Mouse (Mus musculus) spleen, adult 2 months (tissue): ENCODE results near the gene Dennd5a. TPM values are rescaled to one million over a fixed set of nuclear protein-coding genes. Genes with fewer than 3 reads are reported as not detected.

Experiments
- DNase-seq, 2 experiments: peaks; one replicate each; pipeline versions ENCODE4 v3.0.0 to v3.0.0-alpha.2; 2012 to 2021; ENCODE audit warnings: low spot score in 2 of 2, low read depth in 1 of 2
- H3K27ac ChIP-seq: fragments of 200-500 bp; 2 replicates; pipeline ENCODE4 v1.5.1; 2012; ENCODE audit warnings: low read length, inconsistent platforms; ENCODE audit not compliant: insufficient read depth
- H3K27me3 ChIP-seq: fragments of 200-500 bp; 2 replicates; pipeline ENCODE4 v1.6.1; 2012; ENCODE audit warnings: mild to moderate bottlenecking, moderate library complexity, low read length, inconsistent platforms; ENCODE audit not compliant: control insufficient read depth, insufficient read depth
- H3K36me3 ChIP-seq: fragments of 200-500 bp; 2 replicates; pipeline ENCODE4 v1.6.1; 2012; ENCODE audit warnings: mild to moderate bottlenecking, low read length, inconsistent platforms; ENCODE audit not compliant: control insufficient read depth, insufficient read depth
- H3K4me1 ChIP-seq: fragments of 200-500 bp; 2 replicates; pipeline ENCODE4 v1.6.1; 2011; ENCODE audit warnings: inconsistent platforms; ENCODE audit not compliant: control insufficient read depth, insufficient read depth, insufficient read length
- H3K4me3 ChIP-seq: fragments of 200-500 bp; 2 replicates; pipeline ENCODE4 v1.5.1; 2011; ENCODE audit warnings: mild to moderate bottlenecking, inconsistent platforms; ENCODE audit not compliant: insufficient read depth, insufficient read length; ENCODE audit errors: extremely low read depth
- CTCF ChIP-seq: fragments of 200-500 bp; IDR thresholded peaks from 2 replicates; pipeline ENCODE4 v1.5.1; 2011; ENCODE audit warnings: mild to moderate bottlenecking, inconsistent platforms; ENCODE audit not compliant: insufficient read depth, insufficient read length, insufficient replicate concordance; ENCODE audit errors: extremely low read depth
- POLR2A ChIP-seq: fragments of 200-500 bp; IDR thresholded peaks from 2 replicates; pipeline ENCODE4 v1.6.1; 2011; ENCODE audit warnings: low read depth, low read length, inconsistent platforms
- WGBS: fragments of 180-500 bp; shearing (Covaris S2); methylation state at CpG from one replicate; pipeline ENCODE4 v1.1.7; 2018; 5-methylcytosine and 5-hydroxymethylcytosine counted together
- polyA plus RNA-seq: library from polyadenylated mRNA; depleted of rRNA; stranded (reverse); fragments of >200 nt; gene quantifications from 2 replicates; pipeline ENCODE4 v1.2.3, GENCODE M21; 2012

Dennd5a gene
- polyA plus RNA-seq, 1 experiment, result 49.8 TPM

DNA sequence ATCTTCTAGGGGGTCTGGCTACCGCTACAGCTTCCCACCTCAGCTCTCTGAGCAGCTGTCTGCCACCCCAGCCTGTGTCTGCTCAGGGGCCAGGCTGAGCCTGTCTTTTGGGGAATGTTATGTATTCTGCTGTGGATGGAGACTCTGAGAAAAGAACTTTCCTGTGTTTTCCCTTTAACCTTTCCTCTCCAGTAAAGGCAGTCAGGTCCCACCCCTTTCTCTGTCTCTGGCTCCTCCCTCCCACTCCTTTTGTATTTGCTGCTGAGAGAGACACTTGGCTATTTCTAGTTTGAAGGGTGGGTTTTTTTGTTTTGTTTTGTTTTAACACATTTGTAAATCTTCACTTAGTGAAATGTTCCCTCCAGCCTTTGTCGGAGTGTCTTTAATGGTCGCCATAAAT, 93.6 kb downstream of the Dennd5a start:
- Histone ChIP-seq H3K27me3 (peaks cover 9% of the 10 kb centered on the region), H3K27ac (no peak overlapping the region), H3K4me1 (no peaks in the 10 kb centered on the region), H3K36me3 (no peaks in the 10 kb centered on the region), H3K4me3 (no peak overlapping the region)
- 94% methylated on average over 3 of the region's 3 CpGs for WGBS
- TF ChIP-seq CTCF (no peak), POLR2A (no peak)
- DNase-seq, result no peak

DNA sequence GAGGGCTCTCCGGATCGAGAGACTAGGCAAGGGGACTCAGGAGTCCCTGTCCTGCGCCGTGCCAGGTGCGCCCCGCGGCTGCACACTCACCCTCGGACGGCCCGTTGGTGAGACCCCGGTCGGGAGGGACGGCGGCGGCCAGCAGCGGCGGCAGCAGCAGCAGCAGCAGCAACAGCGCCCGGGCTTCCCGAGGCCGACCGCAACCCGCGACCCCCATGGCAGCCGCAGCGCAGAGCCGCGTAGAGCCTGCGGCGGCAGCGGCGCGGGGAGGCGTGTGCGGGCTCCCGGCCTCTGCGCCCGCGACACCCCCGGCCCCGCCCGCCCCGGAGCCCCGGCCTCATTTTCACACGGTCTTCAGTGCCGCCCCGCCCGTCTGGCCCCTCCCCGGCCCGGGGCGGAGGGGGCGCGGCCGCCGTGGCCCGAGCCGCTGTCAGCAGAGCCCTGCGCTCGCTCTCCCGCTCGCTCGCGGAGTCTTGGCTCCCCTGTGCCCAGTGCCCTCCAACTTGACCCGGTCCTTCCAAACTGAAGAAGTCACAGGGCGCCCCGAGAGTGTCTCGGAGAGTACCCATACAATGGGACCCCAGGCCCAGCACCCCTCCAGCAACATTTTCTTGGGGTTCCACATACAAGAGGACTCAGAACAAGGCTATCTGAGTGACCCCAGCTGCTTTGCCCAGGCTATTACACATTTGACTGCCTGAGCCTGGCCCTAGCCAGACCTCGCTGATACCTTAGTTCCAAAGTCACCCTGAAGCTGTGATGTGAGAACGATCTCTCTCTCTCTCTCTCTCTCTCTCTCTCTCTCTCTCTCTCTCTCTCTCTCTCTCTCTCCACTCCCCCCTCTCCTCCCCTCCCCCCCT, 94.7 kb downstream of the Dennd5a start, which contains the start of gene Scube2:
TSS of gene Scube2 (minus strand) at position 310 of the 860 bp plus-strand sequence.
- no peak for DNase-seq
- WGBS, result 2% methylated on average over 67 of the region's 69 CpGs
- no peak for TF ChIP-seq POLR2A
- TF ChIP-seq CTCF, result no peak

GRCm38 (mm10) chr7:109863561-109863960, 96.7 kb downstream of the Dennd5a start:
- Histone ChIP-seq H3K36me3 (no peaks in the 10 kb centered on the region), H3K27me3 (peaks cover 9% of the 10 kb centered on the region), H3K4me3 (no peak overlapping the region), H3K27ac (no peak overlapping the region), H3K4me1 (no peaks in the 10 kb centered on the region)
- no peak for DNase-seq
- TF ChIP-seq POLR2A (no peak), CTCF (no peak)
- WGBS, result 15% methylated on average over 4 of the region's 4 CpGs

More for the DNA sequence above, 94.7 kb downstream of the Dennd5a start, which contains the start of gene Scube2:
- Histone ChIP-seq H3K36me3 (no peaks in the 10 kb centered on the region), H3K27ac (no peak within 1 kb of the TSS), H3K4me3 (0 out of 2 replicates have a peak within 1 kb of the TSS, but pooled peaks have one; percentile 8), H3K4me1 (no peaks in the 10 kb centered on the region), H3K27me3 (peaks cover 9% of the 10 kb centered on the region)

DNA sequence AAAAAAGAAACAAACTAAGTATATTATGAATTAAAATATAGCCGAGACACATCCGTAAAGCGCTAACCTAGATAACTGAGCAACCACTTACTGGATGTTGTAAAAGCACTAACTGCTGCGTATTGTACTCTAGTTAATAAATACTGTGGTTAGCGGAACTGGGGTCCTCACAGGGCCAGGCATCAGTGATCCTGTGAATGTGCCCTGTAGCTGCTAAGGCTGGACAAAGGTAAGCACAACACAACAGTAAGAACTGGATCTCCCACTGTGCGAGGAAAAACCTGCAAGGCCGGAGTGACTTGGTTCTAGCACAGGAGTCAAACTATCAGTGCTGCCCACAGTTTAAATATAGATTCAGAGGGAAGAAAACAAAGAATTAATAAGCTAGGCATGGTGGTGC, 100.1 kb downstream of the Dennd5a start:
- TF ChIP-seq CTCF (no peak), POLR2A (no peak)
- no peaks in the 10 kb centered on the region for H3K36me3 ChIP-seq
- no peak for DNase-seq
- no peak overlapping the region for H3K4me3 ChIP-seq
- H3K4me1 ChIP-seq, result no peaks in the 10 kb centered on the region
- 94% methylated on average over 7 of the region's 7 CpGs for WGBS
- H3K27me3 ChIP-seq, result peaks cover under 1% of the 10 kb centered on the region; the same call in 1 of the 2 replicates
- H3K27ac ChIP-seq, result no peak overlapping the region

DNA sequence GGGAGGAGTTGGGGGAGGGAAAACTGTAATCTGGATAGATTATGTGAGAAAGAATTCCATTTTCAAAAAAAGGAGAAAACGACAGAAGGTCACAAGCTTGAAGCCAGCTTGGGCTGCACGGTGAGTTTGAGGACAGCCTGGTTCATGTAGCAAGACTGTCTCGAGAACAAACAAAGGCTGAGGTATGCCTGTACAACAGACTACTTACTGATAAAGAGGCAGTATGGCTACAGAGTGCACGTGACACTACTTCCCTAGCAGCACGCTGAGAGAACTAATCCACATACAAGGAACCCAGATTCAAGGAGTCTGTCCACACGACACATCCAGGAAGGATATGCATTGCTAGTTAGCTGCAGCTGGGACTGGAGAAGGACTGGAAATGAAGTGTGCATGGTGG, 100.9 kb downstream of the Dennd5a start:
- no peak for TF ChIP-seq POLR2A
- no peak for TF ChIP-seq CTCF
- H3K27ac ChIP-seq, result no peak overlapping the region
- no peak for DNase-seq
- no peaks in the 10 kb centered on the region for H3K27me3 ChIP-seq
- H3K4me3 ChIP-seq, result no peak overlapping the region
- no peaks in the 10 kb centered on the region for H3K36me3 ChIP-seq
- H3K4me1 ChIP-seq, result no peaks in the 10 kb centered on the region
- 51% methylated on average over 6 of the region's 6 CpGs for WGBS

- H3K4me3 ChIP-seq, result no peak overlapping the region
- no peak for DNase-seq
- H3K4me1 ChIP-seq, result no peaks in the 10 kb centered on the region
- H3K27me3 ChIP-seq, result no peaks in the 10 kb centered on the region
- no peak overlapping the region for H3K27ac ChIP-seq
- 68% methylated on average over 7 of the region's 7 CpGs for WGBS
- no peaks in the 10 kb centered on the region for H3K36me3 ChIP-seq
- TF ChIP-seq CTCF, result no peak
- TF ChIP-seq POLR2A, result no peak
Observed at GRCm38 (mm10) chr7:109852752-109853212, 107.5 kb downstream of the Dennd5a start.

DNA sequence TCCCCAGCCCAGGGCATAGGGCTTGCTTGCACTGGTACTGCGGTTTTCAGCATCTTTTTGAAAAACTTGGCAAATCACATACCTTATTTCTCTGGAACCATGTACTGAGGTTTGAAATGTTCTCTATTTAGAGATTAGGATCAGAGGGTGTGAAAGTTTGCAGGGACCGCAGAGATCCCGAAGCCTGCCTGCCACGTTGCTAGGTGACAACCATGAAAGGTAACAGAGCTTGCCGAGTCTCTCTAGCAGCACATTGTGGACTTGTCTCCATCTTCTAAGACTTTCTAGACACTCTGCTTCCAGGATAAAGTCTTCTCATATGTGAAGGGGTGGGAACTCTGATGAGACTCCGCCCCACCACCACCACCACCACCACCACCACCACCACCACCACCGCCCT, 108.3 kb downstream of the Dennd5a start:
- Histone ChIP-seq H3K4me1 (no peaks in the 10 kb centered on the region), H3K27ac (no peak overlapping the region), H3K36me3 (no peaks in the 10 kb centered on the region), H3K27me3 (no peaks in the 10 kb centered on the region), H3K4me3 (no peak overlapping the region)
- 90% methylated on average over 7 of the region's 7 CpGs for WGBS
- DNase-seq, result no peak
- TF ChIP-seq CTCF (no peak), POLR2A (no peak)
